Mouse (Mus musculus) C2C12 (cell line): ENCODE results near the gene Man2a2. TPM values are rescaled to one million over a fixed set of nuclear protein-coding genes. Genes with fewer than 3 reads are reported as not detected.

ENCODE experiments used
- H3K27me3 ChIP-seq: one replicate; pipeline ENCODE4 v1.6.1; 2011; ENCODE audit not compliant: control insufficient read depth, insufficient read depth, insufficient read length
- H3K36me3 ChIP-seq: one replicate; pipeline ENCODE4 v1.6.1; 2011; ENCODE audit not compliant: control insufficient read depth, insufficient read depth
- H3K4me3 ChIP-seq: one replicate; pipeline ENCODE4 v1.5.1; 2011; ENCODE audit warnings: mild to moderate bottlenecking, control low read depth; ENCODE audit not compliant: poor library complexity, insufficient read depth, severe bottlenecking
- H3K79me2 ChIP-seq: one replicate; pipeline ENCODE4 v1.6.1; 2011; ENCODE audit not compliant: control insufficient read depth, insufficient read depth
- H3K79me3 ChIP-seq: one replicate; pipeline ENCODE4 v1.6.1; 2011; ENCODE audit warnings: low read depth, control low read depth
- H3ac ChIP-seq: one replicate; pipeline ENCODE3; 2011; ENCODE audit warnings: low read depth; ENCODE audit not compliant: control insufficient read depth, insufficient read length
- CEBPB ChIP-seq: IDR thresholded peaks from one replicate; pipeline ENCODE4 v1.6.1; 2011; ENCODE audit warnings: low read depth, mild to moderate bottlenecking, control low read depth, moderate library complexity
- CTCF ChIP-seq: IDR thresholded peaks from one replicate; pipeline ENCODE4 v1.5.1; 2011; ENCODE audit not compliant: control insufficient read depth, insufficient read depth, insufficient read length
- FOSL1 ChIP-seq: IDR thresholded peaks from one replicate; pipeline ENCODE4 v1.8.0; 2011; ENCODE audit warnings: mild to moderate bottlenecking, low read length; ENCODE audit not compliant: poor library complexity, insufficient read depth, severe bottlenecking
- MAX ChIP-seq: IDR thresholded peaks from one replicate; pipeline ENCODE4 v1.6.1; 2011; ENCODE audit warnings: mild to moderate bottlenecking, control low read depth
- MYOD1 ChIP-seq: IDR thresholded peaks from one replicate; pipeline ENCODE4 v1.6.1; 2011; ENCODE audit warnings: low read depth; ENCODE audit not compliant: control insufficient read depth, insufficient read length
- MYOG ChIP-seq: IDR thresholded peaks from one replicate; pipeline ENCODE4 v1.6.1; 2011; ENCODE audit not compliant: control insufficient read depth, insufficient read length; ENCODE audit errors: extremely low read depth
- USF1 ChIP-seq: IDR thresholded peaks from one replicate; pipeline ENCODE4 v1.6.1; 2011; ENCODE audit warnings: low read depth, mild to moderate bottlenecking, control low read depth, moderate library complexity
- long read RNA-seq, 2 experiments: library from polyadenylated mRNA; unstranded; transcript quantifications; one replicate each; pipeline ENCODE4 v2.0.0; 2019 to 2020
- polyA plus RNA-seq: library from polyadenylated mRNA; unstranded; fragments of >200 nt; fragmentation: generic; extraction: Trizol; gene quantifications from one replicate; pipeline ENCODE4 v1.2.1, GENCODE M21; 2012; ENCODE audit warnings: missing spikeins

The Man2a2 gene
- 21.5 TPM for polyA plus RNA-seq
- long read RNA-seq, experiment 1, partial matches to known transcripts, result 0 of 3 reads
- long read RNA-seq, experiment 1, other reads (novel, unspliced or antisense), result 3 of 3 reads
- long read RNA-seq, experiment 2, full-length matches to known transcripts, result 1 of 4 reads
- long read RNA-seq, experiment 2, partial matches to known transcripts, result 3 of 4 reads
- long read RNA-seq, experiment 2, other reads (novel, unspliced or antisense), result 0 of 4 reads

- no peaks in the 10 kb centered on the region for H3K79me2 ChIP-seq
- peak within 1 kb of the TSS; percentile 49 for H3K4me3 ChIP-seq
- peaks cover 5% of the 10 kb centered on the region for H3K36me3 ChIP-seq
- no peak for TF ChIP-seq MYOG
- peak; percentile 100 for TF ChIP-seq CTCF
- H3ac ChIP-seq, result peak within 1 kb of the TSS; percentile 88
- no peaks in the 10 kb centered on the region for H3K27me3 ChIP-seq
- H3K79me3 ChIP-seq, result no peaks in the 10 kb centered on the region
Observed at GRCm38 (mm10) chr7:80371041-80371751, at the start of gene Man2a2. Man2a2 (minus strand) TSS chr7:80371375.

DNA sequence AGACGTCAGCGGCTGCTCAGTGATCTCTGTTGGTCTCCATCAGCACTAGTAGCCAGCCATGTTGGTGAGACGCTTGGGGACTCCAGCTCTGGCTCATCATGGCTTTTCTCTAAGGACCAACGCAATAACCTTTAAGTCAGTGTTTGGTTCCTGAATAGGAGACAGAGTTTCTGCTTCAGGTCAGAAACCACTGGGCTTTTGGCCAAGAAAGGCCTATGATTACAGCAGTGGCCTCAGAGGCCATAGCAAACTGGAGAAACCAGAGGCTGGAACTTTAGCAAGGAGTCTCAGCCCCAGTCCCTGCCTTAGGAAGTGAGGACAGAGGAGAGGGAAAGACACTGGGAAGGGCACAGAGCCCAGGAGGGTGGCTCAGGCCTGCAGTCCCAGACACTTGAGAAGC lies 49.4 kb upstream of the Man2a2 start:
- H3K79me3 ChIP-seq, result no peaks in the 10 kb centered on the region
- no peak for TF ChIP-seq MYOG
- no peak for TF ChIP-seq FOSL1
- no peak for TF ChIP-seq MAX
- no peak for TF ChIP-seq CEBPB
- no peak for TF ChIP-seq MYOD1
- no peak for TF ChIP-seq CTCF
- no peak for TF ChIP-seq USF1
- no peaks in the 10 kb centered on the region for H3K27me3 ChIP-seq
- no peak overlapping the region for H3ac ChIP-seq
- H3K79me2 ChIP-seq, result no peaks in the 10 kb centered on the region
- no peaks in the 10 kb centered on the region for H3K36me3 ChIP-seq
- H3K4me3 ChIP-seq, result no peak overlapping the region

- Histone ChIP-seq H3K27me3 (no peaks in the 10 kb centered on the region), H3K36me3 (no peaks in the 10 kb centered on the region), H3K79me2 (no peaks in the 10 kb centered on the region), H3K4me3 (no peak overlapping the region), H3ac (no peak overlapping the region), H3K79me3 (no peaks in the 10 kb centered on the region)
- TF ChIP-seq CTCF (no peak), FOSL1 (no peak), CEBPB (no peak), MAX (no peak), USF1 (no peak), MYOD1 (no peak), MYOG (no peak)
Observed at GRCm38 (mm10) chr7:80419278-80419677, 48.1 kb upstream of the Man2a2 start.

- H3K4me3 ChIP-seq, result no peak overlapping the region
- no peaks in the 10 kb centered on the region for H3K27me3 ChIP-seq
- H3ac ChIP-seq, result no peak overlapping the region
- H3K36me3 ChIP-seq, result no peaks in the 10 kb centered on the region
- TF ChIP-seq USF1, result no peak
- TF ChIP-seq CTCF, result no peak
- TF ChIP-seq MYOG, result no peak
- no peak for TF ChIP-seq CEBPB
- TF ChIP-seq MYOD1, result no peak
- no peaks in the 10 kb centered on the region for H3K79me3 ChIP-seq
- no peaks in the 10 kb centered on the region for H3K79me2 ChIP-seq
Observed at GRCm38 (mm10) chr7:80418036-80418435, 46.9 kb upstream of the Man2a2 start.

DNA sequence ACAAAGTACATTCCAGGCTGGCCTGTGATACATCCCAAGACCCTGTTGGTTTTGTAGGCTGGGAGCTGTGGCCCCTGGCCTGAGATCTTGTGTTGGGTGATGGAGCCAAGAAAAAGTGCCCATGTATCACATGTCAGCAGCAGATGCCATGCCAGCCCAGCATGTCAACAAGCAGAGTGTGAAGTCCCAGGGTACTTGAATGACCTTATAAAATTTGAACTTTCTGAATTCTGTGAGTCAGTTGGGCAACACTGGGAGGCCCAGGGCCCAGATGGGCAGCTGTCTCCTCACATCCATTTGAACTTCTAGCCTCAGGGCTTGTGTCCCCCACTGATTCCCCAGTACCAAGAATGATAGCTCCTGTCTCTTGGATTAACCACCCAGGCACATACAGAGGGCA lies 46.4 kb upstream of the Man2a2 start:
- no peaks in the 10 kb centered on the region for H3K36me3 ChIP-seq
- H3K79me2 ChIP-seq, result no peaks in the 10 kb centered on the region
- H3K27me3 ChIP-seq, result no peaks in the 10 kb centered on the region
- no peak overlapping the region for H3K4me3 ChIP-seq
- no peaks in the 10 kb centered on the region for H3K79me3 ChIP-seq
- no peak overlapping the region for H3ac ChIP-seq
- no peak for TF ChIP-seq MAX
- no peak for TF ChIP-seq CTCF
- no peak for TF ChIP-seq MYOD1
- no peak for TF ChIP-seq FOSL1
- TF ChIP-seq CEBPB, result no peak

GRCm38 (mm10) chr7:80416969-80417368 lies 45.8 kb upstream of the Man2a2 start:
- no peak for TF ChIP-seq MAX
- no peak for TF ChIP-seq MYOD1
- TF ChIP-seq CTCF, result no peak
- H3K4me3 ChIP-seq, result no peak overlapping the region
- no peaks in the 10 kb centered on the region for H3K79me3 ChIP-seq
- H3K79me2 ChIP-seq, result no peaks in the 10 kb centered on the region
- no peaks in the 10 kb centered on the region for H3K27me3 ChIP-seq
- no peak overlapping the region for H3ac ChIP-seq
- no peaks in the 10 kb centered on the region for H3K36me3 ChIP-seq
